In genomic region chr3:84220748-84221147, GRCm38 (mm10) we compare ENCODE assay signal across 8 mouse cellular contexts. TPM values are rescaled to one million over a fixed set of nuclear protein-coding genes. Genes with fewer than 3 reads are reported as not detected.
DNase-seq lines count a peak whose midpoint lies in the region; ATAC-seq and TF ChIP-seq lines count a peak whose summit lies in the region.

No protein-coding gene starts in this region.

- peak; percentile 76 for ATAC-seq in forebrain, embryonic 14.5 days

- H3K4me2 ChIP-seq in forebrain, embryonic 14.5 days (ENCODE audit: low read length): peak overlapping the region; percentile 60

- no peak for TF ChIP-seq CTCF in E14TG2a.4 (conservative IDR thresholded peaks at IDR 0.05; ENCODE audit: low read length)
- no peak for TF ChIP-seq CTCF in lung, adult 2 months (IDR thresholded peaks at IDR 0.05; ENCODE audit: insufficient read depth, low read length)
- TF ChIP-seq CTCF in olfactory bulb, adult 2 months (IDR thresholded peaks at IDR 0.05; ENCODE audit: insufficient read depth, low read depth, low read length): no peak

- DNase-seq in forebrain, embryonic 14.5 days (ENCODE audit: low spot score): peak; percentile 89
- DNase-seq in heart, postnatal 14 days: peak; percentile 52 to 64
- DNase-seq in layer of hippocampus, adult 18-20 months (ENCODE audit: low spot score in 2 of 2): peak; percentile 75 to 85
- DNase-seq in lung, adult 2 months: no peak
- DNase-seq in spleen, postnatal 4 days (ENCODE audit: low spot score in 2 of 2): no peak

- 0% methylated on average over 11 of the region's 11 CpGs for WGBS in forebrain, embryonic 14.5 days
- WGBS in lung, adult 2 months: 4% methylated on average over 11 of the region's 11 CpGs
- WGBS in olfactory bulb, adult 2 months: 0% methylated on average over 11 of the region's 11 CpGs

- H3K9ac ChIP-seq in forebrain, embryonic 14.5 days (ENCODE audit: low read length): peak overlapping the region; percentile 66

- H3K27ac ChIP-seq in brown adipose tissue, adult 24 weeks (replicated peaks; ENCODE audit: low read depth, low read length): no peak overlapping the region
- peak overlapping the region; percentile 84 for H3K27ac ChIP-seq in forebrain, embryonic 14.5 days (ENCODE audit: low read depth, low read length)
- peak overlapping the region; percentile 35 for H3K27ac ChIP-seq in olfactory bulb, adult 2 months (ENCODE audit: insufficient read depth, low read depth, low read length)

- H3K9me3 ChIP-seq in E14TG2a.4 (ENCODE audit: low read length): 0 out of 2 replicates have a peak, but pooled peaks cover 5% of the 10 kb centered on the region
- no peaks in the 10 kb centered on the region for H3K9me3 ChIP-seq in forebrain, embryonic 14.5 days (replicated peaks; ENCODE audit: control insufficient read depth, low read length)

- no peaks in the 10 kb centered on the region for H3K36me3 ChIP-seq in E14TG2a.4 (ENCODE audit: insufficient read depth, low read length)
- no peaks in the 10 kb centered on the region for H3K36me3 ChIP-seq in forebrain, embryonic 14.5 days (ENCODE audit: control insufficient read depth, insufficient read depth, low read length)

- intact Hi-C loops in heart, postnatal 14 days (cut with DNase I): loop anchor here (5.0 kb wide), 1 partner anchor 37 kb away; no protein-coding TSS in a partner anchor

- H3K27me3 ChIP-seq in E14TG2a.4 (ENCODE audit: insufficient read depth, low read length): no peaks in the 10 kb centered on the region
- H3K27me3 ChIP-seq in forebrain, embryonic 14.5 days (replicated peaks; ENCODE audit: control insufficient read depth, insufficient read depth, low read length): no peaks in the 10 kb centered on the region

- peak overlapping the region; percentile 74 for H3K4me3 ChIP-seq in E14TG2a.4 (replicated peaks; ENCODE audit: low read length)
- peak overlapping the region; percentile 53 for H3K4me3 ChIP-seq in brown adipose tissue, adult 24 weeks (ENCODE audit: insufficient read depth, low read depth, low read length)
- peak overlapping the region; percentile 47 for H3K4me3 ChIP-seq in forebrain, embryonic 14.5 days (ENCODE audit: low read depth, low read length)
- peak overlapping the region; percentile 56 for H3K4me3 ChIP-seq in lung, adult 2 months (replicated peaks; ENCODE audit: extremely low read depth, low read depth, low read length)
- peak overlapping the region; percentile 67 for H3K4me3 ChIP-seq in olfactory bulb, adult 2 months (ENCODE audit: insufficient read depth, low read depth, low read length)

- H3K4me1 ChIP-seq in E14TG2a.4 (replicated peaks; ENCODE audit: low read depth, low read length): peaks cover 59% of the 10 kb centered on the region
- H3K4me1 ChIP-seq in brown adipose tissue, adult 24 weeks (ENCODE audit: control insufficient read depth, insufficient read depth, insufficient read length, low read length): peaks cover 20% of the 10 kb centered on the region
- H3K4me1 ChIP-seq in forebrain, embryonic 14.5 days (ENCODE audit: control insufficient read depth, insufficient read depth, low read length): peaks cover 50% of the 10 kb centered on the region
- H3K4me1 ChIP-seq in lung, adult 2 months (ENCODE audit: control insufficient read depth, insufficient read depth, low read length): peaks cover 8% of the 10 kb centered on the region
- peaks cover 22% of the 10 kb centered on the region for H3K4me1 ChIP-seq in olfactory bulb, adult 2 months (ENCODE audit: control insufficient read depth, insufficient read depth, low read length)

- TF ChIP-seq POLR2A in lung, adult 2 months (IDR thresholded peaks at IDR 0.05; ENCODE audit: borderline replicate concordance, extremely low read depth, low read depth, low read length): no peak
- TF ChIP-seq POLR2A in olfactory bulb, adult 2 months (IDR thresholded peaks at IDR 0.05; ENCODE audit: insufficient read depth, low read depth, low read length): no peak

RNA-seq across cellular contexts. Expression of gene Gm6525, which starts 46.8 kb away (rescaled TPM):
- 2.9 TPM in 1 of 2 replicates, not detected in the other for polyA plus RNA-seq in brown adipose tissue, adult 24 weeks (2012; ENCODE audit: insufficient read depth, insufficient read length, missing spikeins)
- 0.87 and 0.97 TPM in 2 replicates for polyA plus RNA-seq in forebrain, embryonic 14.5 days (2014; fragmentation: Nextera tagmentation; extraction: Ambion mirVana)
- not detected for total RNA-seq in heart, postnatal 14 days (2021)
- not detected for total RNA-seq in layer of hippocampus, adult 18-20 months (2021)
- polyA plus RNA-seq in lung, adult 2 months (2012; rRNA removed): not detected in 2 replicates
- polyA plus RNA-seq in olfactory bulb, adult 2 months (2012; ENCODE audit: insufficient read depth, insufficient read length, low replicate concordance, missing spikeins): not detected in 2 replicates

Comparison
In these comparisons a context has a peak if more than half of its experiments do, and no peak if none do; other contexts are left out.
1. DNase-seq: peak in forebrain, embryonic 14.5 days (single experiment), heart, postnatal 14 days (2 of 2) and layer of hippocampus, adult 18-20 months (2 of 2); none in lung, adult 2 months (single experiment) and spleen, postnatal 4 days (0 of 2).
2. Peak in every context shown above with its lines, with median percentiles within 50 percentile points of each other: H3K4me3 ChIP-seq.